Mouse (Mus musculus): ENCODE data around the gene Tacr2. TPM values are rescaled to one million over a fixed set of nuclear protein-coding genes. Genes with fewer than 3 reads are reported as not detected.

Gene Tacr2
- polyA plus RNA-seq, 1 experiment from 2014 or later, result not detected

GRCm38 (mm10) chr10:62218044-62218788 is 34.0 kb upstream of the Tacr2 start:
- DNase-seq (ENCODE audit: low spot score) (no peak), ATAC-seq (ENCODE audit: insufficient read depth, low FRiP score, low TSS enrichment) (no peak)
- Histone ChIP-seq H3K4me3 (ENCODE audit: low read depth, low read length) (no peak overlapping the region), H3K4me1 (ENCODE audit: control insufficient read depth, insufficient read depth, low read length) (no peaks in the 10 kb centered on the region), H3K27ac (ENCODE audit: low read depth, low read length) (no peak overlapping the region), H3K27me3 (ENCODE audit: control insufficient read depth, insufficient read depth, low read length) (no peaks in the 10 kb centered on the region), H3K36me3 (ENCODE audit: control insufficient read depth, insufficient read depth, low read length) (no peaks in the 10 kb centered on the region), H3K9ac (ENCODE audit: low read length) (no peak overlapping the region), H3K9me3 (ENCODE audit: control insufficient read depth, low read length) (no peaks in the 10 kb centered on the region), H3K4me2 (ENCODE audit: low read depth) (no peak overlapping the region)
- WGBS, result 88% methylated on average over 19 of the region's 19 CpGs

DNA sequence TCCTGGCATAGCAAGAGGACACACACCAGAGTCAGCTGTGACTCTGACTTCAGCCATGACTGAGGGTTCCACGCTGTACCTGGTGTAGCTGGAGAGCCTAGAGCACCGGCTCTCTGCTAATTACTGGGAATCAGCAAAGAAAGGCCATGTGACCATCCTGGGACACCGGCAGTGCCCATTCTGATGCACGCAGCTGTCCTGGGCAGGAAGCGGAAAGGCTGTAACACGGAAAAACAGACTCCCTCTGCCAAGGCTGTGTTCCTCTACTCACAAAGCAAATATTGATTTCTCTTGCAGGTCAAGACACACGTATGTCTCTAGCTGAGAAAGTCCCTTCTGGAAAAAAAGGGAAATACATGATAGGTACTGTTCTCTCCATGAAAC is 33.5 kb upstream of the Tacr2 start:
- H3K27ac ChIP-seq (ENCODE audit: low read depth, low read length), result no peak overlapping the region
- H3K9me3 ChIP-seq (ENCODE audit: control insufficient read depth, low read length), result no peaks in the 10 kb centered on the region
- no peak overlapping the region for H3K4me3 ChIP-seq (ENCODE audit: low read depth, low read length)
- ATAC-seq (ENCODE audit: insufficient read depth, low FRiP score, low TSS enrichment) (no peak), DNase-seq (ENCODE audit: low spot score) (no peak)
- H3K4me1 ChIP-seq (ENCODE audit: control insufficient read depth, insufficient read depth, low read length), result no peaks in the 10 kb centered on the region
- no peak overlapping the region for H3K9ac ChIP-seq (ENCODE audit: low read length)
- H3K27me3 ChIP-seq (ENCODE audit: control insufficient read depth, insufficient read depth, low read length), result no peaks in the 10 kb centered on the region
- H3K36me3 ChIP-seq (ENCODE audit: control insufficient read depth, insufficient read depth, low read length), result no peaks in the 10 kb centered on the region
- WGBS, result 85% methylated on average over 7 of the region's 7 CpGs
- H3K4me2 ChIP-seq (ENCODE audit: low read depth), result no peak overlapping the region

GRCm38 (mm10) chr10:62220732-62221514 is 31.3 kb upstream of the Tacr2 start:
- DNase-seq (ENCODE audit: low spot score), result no peak
- no peaks in the 10 kb centered on the region for H3K4me1 ChIP-seq (ENCODE audit: control insufficient read depth, insufficient read depth, low read length)
- no peak overlapping the region for H3K4me3 ChIP-seq (ENCODE audit: low read depth, low read length)
- no peaks in the 10 kb centered on the region for H3K9me3 ChIP-seq (ENCODE audit: control insufficient read depth, low read length)
- 80% methylated on average over 8 of the region's 8 CpGs for WGBS
- H3K9ac ChIP-seq (ENCODE audit: low read length), result no peak overlapping the region
- ATAC-seq (ENCODE audit: insufficient read depth, low FRiP score, low TSS enrichment), result no peak
- H3K36me3 ChIP-seq (ENCODE audit: control insufficient read depth, insufficient read depth, low read length), result no peaks in the 10 kb centered on the region
- no peaks in the 10 kb centered on the region for H3K27me3 ChIP-seq (ENCODE audit: control insufficient read depth, insufficient read depth, low read length)
- no peak overlapping the region for H3K27ac ChIP-seq (ENCODE audit: low read depth, low read length)
- H3K4me2 ChIP-seq (ENCODE audit: low read depth), result no peak overlapping the region

GRCm38 (mm10) chr10:62221647-62222046 is 30.6 kb upstream of the Tacr2 start:
- Histone ChIP-seq H3K36me3 (ENCODE audit: control insufficient read depth, insufficient read depth, low read length) (no peaks in the 10 kb centered on the region), H3K9ac (ENCODE audit: low read length) (no peak overlapping the region), H3K4me2 (ENCODE audit: low read depth) (no peak overlapping the region), H3K27ac (ENCODE audit: low read depth, low read length) (no peak overlapping the region), H3K27me3 (ENCODE audit: control insufficient read depth, insufficient read depth, low read length) (no peaks in the 10 kb centered on the region), H3K4me3 (ENCODE audit: low read depth, low read length) (no peak overlapping the region), H3K4me1 (ENCODE audit: control insufficient read depth, insufficient read depth, low read length) (no peaks in the 10 kb centered on the region), H3K9me3 (ENCODE audit: control insufficient read depth, low read length) (no peaks in the 10 kb centered on the region)
- whole genome bisulfite sequencing, result 80% methylated on average over 2 of the region's 2 CpGs
- no peak for ATAC-seq (ENCODE audit: insufficient read depth, low FRiP score, low TSS enrichment)
- no peak for DNase-seq (ENCODE audit: low spot score)

GRCm38 (mm10) chr10:62222777-62223176 is 29.5 kb upstream of the Tacr2 start:
- Histone ChIP-seq H3K9me3 (ENCODE audit: control insufficient read depth, low read length) (no peaks in the 10 kb centered on the region), H3K4me2 (ENCODE audit: low read depth) (no peak overlapping the region), H3K36me3 (ENCODE audit: control insufficient read depth, insufficient read depth, low read length) (no peaks in the 10 kb centered on the region), H3K4me3 (ENCODE audit: low read depth, low read length) (no peak overlapping the region), H3K9ac (ENCODE audit: low read length) (no peak overlapping the region), H3K27ac (ENCODE audit: low read depth, low read length) (no peak overlapping the region), H3K27me3 (ENCODE audit: control insufficient read depth, insufficient read depth, low read length) (no peaks in the 10 kb centered on the region), H3K4me1 (ENCODE audit: control insufficient read depth, insufficient read depth, low read length) (no peaks in the 10 kb centered on the region)
- WGBS, result 85% methylated on average over 17 of the region's 17 CpGs
- no peak for DNase-seq (ENCODE audit: low spot score)
- ATAC-seq (ENCODE audit: insufficient read depth, low FRiP score, low TSS enrichment), result no peak

GRCm38 (mm10) chr10:62224231-62224630 is 28.0 kb upstream of the Tacr2 start:
- no peak overlapping the region for H3K9ac ChIP-seq (ENCODE audit: low read length)
- H3K27me3 ChIP-seq (ENCODE audit: control insufficient read depth, insufficient read depth, low read length), result no peaks in the 10 kb centered on the region
- H3K27ac ChIP-seq (ENCODE audit: low read depth, low read length), result no peak overlapping the region
- no peak overlapping the region for H3K4me3 ChIP-seq (ENCODE audit: low read depth, low read length)
- ATAC-seq (ENCODE audit: insufficient read depth, low FRiP score, low TSS enrichment) (no peak), DNase-seq (ENCODE audit: low spot score) (no peak)
- WGBS, result 63% methylated on average over 6 of the region's 6 CpGs
- no peaks in the 10 kb centered on the region for H3K4me1 ChIP-seq (ENCODE audit: control insufficient read depth, insufficient read depth, low read length)
- no peaks in the 10 kb centered on the region for H3K9me3 ChIP-seq (ENCODE audit: control insufficient read depth, low read length)
- no peak overlapping the region for H3K4me2 ChIP-seq (ENCODE audit: low read depth)
- H3K36me3 ChIP-seq (ENCODE audit: control insufficient read depth, insufficient read depth, low read length), result no peaks in the 10 kb centered on the region

GRCm38 (mm10) chr10:62225839-62226238 is 26.4 kb upstream of the Tacr2 start:
- Histone ChIP-seq H3K9ac (ENCODE audit: low read length) (no peak overlapping the region), H3K4me2 (ENCODE audit: low read depth) (no peak overlapping the region), H3K4me3 (ENCODE audit: low read depth, low read length) (no peak overlapping the region), H3K27me3 (ENCODE audit: control insufficient read depth, insufficient read depth, low read length) (0 out of 2 replicates have a peak, but pooled peaks cover 4% of the 10 kb centered on the region), H3K36me3 (ENCODE audit: control insufficient read depth, insufficient read depth, low read length) (no peaks in the 10 kb centered on the region), H3K27ac (ENCODE audit: low read depth, low read length) (no peak overlapping the region), H3K9me3 (ENCODE audit: control insufficient read depth, low read length) (no peaks in the 10 kb centered on the region), H3K4me1 (ENCODE audit: control insufficient read depth, insufficient read depth, low read length) (no peaks in the 10 kb centered on the region)
- DNase-seq (ENCODE audit: low spot score) (no peak), ATAC-seq (ENCODE audit: insufficient read depth, low FRiP score, low TSS enrichment) (no peak)
- whole genome bisulfite sequencing, result 77% methylated on average over 7 of the region's 7 CpGs

DNA sequence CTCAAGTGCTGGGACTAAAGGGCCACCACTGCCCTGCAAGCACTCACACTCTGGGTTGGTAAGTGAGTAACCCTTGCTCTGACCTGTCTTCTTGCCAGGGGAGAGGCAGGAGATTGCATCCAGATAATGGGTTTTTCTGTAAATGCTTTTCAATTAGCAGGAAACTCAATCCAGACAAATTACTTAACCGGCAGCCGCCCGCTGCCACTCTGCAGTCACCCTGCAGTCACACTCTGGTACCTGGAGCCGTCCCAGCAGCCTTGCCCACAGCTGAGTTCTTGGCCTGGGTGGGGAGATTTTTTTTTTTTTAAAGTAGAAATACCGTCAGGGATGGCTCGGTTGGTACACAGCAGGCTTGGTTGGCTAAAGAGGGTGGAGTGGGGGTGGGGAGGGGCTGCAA is 24.1 kb upstream of the Tacr2 start:
- Histone ChIP-seq H3K4me1 (ENCODE audit: control insufficient read depth, insufficient read depth, low read length) (0 out of 2 replicates have a peak, but pooled peaks cover 3% of the 10 kb centered on the region), H3K4me3 (ENCODE audit: low read depth, low read length) (no peak overlapping the region), H3K9ac (ENCODE audit: low read length) (no peak overlapping the region), H3K27me3 (ENCODE audit: control insufficient read depth, insufficient read depth, low read length) (0 out of 2 replicates have a peak, but pooled peaks cover 4% of the 10 kb centered on the region), H3K27ac (ENCODE audit: low read depth, low read length) (no peak overlapping the region), H3K36me3 (ENCODE audit: control insufficient read depth, insufficient read depth, low read length) (no peaks in the 10 kb centered on the region), H3K4me2 (ENCODE audit: low read depth) (no peak overlapping the region), H3K9me3 (ENCODE audit: control insufficient read depth, low read length) (no peaks in the 10 kb centered on the region)
- WGBS, result 71% methylated on average over 6 of the region's 6 CpGs
- ATAC-seq (ENCODE audit: insufficient read depth, low FRiP score, low TSS enrichment) (no peak), DNase-seq (ENCODE audit: low spot score) (no peak)

Measured in neural tube, embryonic 11.5 days (tissue).